ENCODE assay signal across 9 mouse cellular contexts in genomic region chr10:61662391-61662988, GRCm38 (mm10). TPM values are rescaled to one million over a fixed set of nuclear protein-coding genes. Genes with fewer than 3 reads are reported as not detected.
DNase-seq lines count a peak whose midpoint lies in the region; ATAC-seq lines count a peak whose summit lies in the region.
"Had no signal": no experiment of that assay in that cellular context is flagged by ENCODE, and none has a peak within 500 bp of the region (broad histone marks: within the 10 kb centered on the region; RNA-seq: fewer than 3 reads in every experiment).

No protein-coding gene starts in this region.

- no peak overlapping the region for H3K4me3 ChIP-seq in forebrain, embryonic 13.5 days
- no peak overlapping the region for H3K4me3 ChIP-seq in forebrain, embryonic 10.5 days
- H3K4me3 ChIP-seq in midbrain, embryonic 13.5 days (replicated peaks) = no peak overlapping the region
- H3K4me3 ChIP-seq in midbrain, embryonic 11.5 days (ENCODE audit: low read depth, low read length) = no peak overlapping the region
- H3K4me3 ChIP-seq in forebrain, embryonic 14.5 days (ENCODE audit: low read depth, low read length) = no peak overlapping the region
- H3K4me3 ChIP-seq in neural tube, embryonic 14.5 days (ENCODE audit: low read depth, low read length) = no peak overlapping the region
- no peak overlapping the region for H3K4me3 ChIP-seq in intestine, embryonic 15.5 days (replicated peaks)
- H3K4me3 ChIP-seq in intestine, embryonic 16.5 days (ENCODE audit: low read length) = no peak overlapping the region

- ATAC-seq in forebrain, embryonic 13.5 days = peak; percentile 88
- peak; percentile 82 for ATAC-seq in midbrain, embryonic 13.5 days
- no peak for ATAC-seq in midbrain, embryonic 11.5 days (ENCODE audit: low FRiP score)
- peak; percentile 90 for ATAC-seq in forebrain, embryonic 14.5 days
- peak; percentile 70; the same call in 1 of the 2 replicates for ATAC-seq in neural tube, embryonic 14.5 days (ENCODE audit: low read depth)
- no peak for ATAC-seq in intestine, embryonic 15.5 days
- ATAC-seq in intestine, embryonic 16.5 days = no peak

- H3K9ac ChIP-seq in forebrain, embryonic 13.5 days = peak overlapping the region; percentile 27; the same call in 1 of the 2 replicates
- H3K9ac ChIP-seq in midbrain, embryonic 13.5 days (replicated peaks) = no peak overlapping the region
- H3K9ac ChIP-seq in midbrain, embryonic 11.5 days (ENCODE audit: low read length) = no peak overlapping the region
- H3K9ac ChIP-seq in forebrain, embryonic 14.5 days (ENCODE audit: low read length) = 0 out of 2 replicates have a peak overlapping the region, but pooled peaks have one; percentile 5
- H3K9ac ChIP-seq in neural tube, embryonic 14.5 days (replicated peaks; ENCODE audit: low read depth, low read length) = no peak overlapping the region
- no peak overlapping the region for H3K9ac ChIP-seq in intestine, embryonic 15.5 days
- no peak overlapping the region for H3K9ac ChIP-seq in intestine, embryonic 16.5 days (ENCODE audit: low read depth, low read length)

- no peaks in the 10 kb centered on the region for H3K9me3 ChIP-seq in forebrain, embryonic 13.5 days (replicated peaks)
- H3K9me3 ChIP-seq in forebrain, embryonic 10.5 days = no peaks in the 10 kb centered on the region
- H3K9me3 ChIP-seq in midbrain, embryonic 13.5 days = no peaks in the 10 kb centered on the region
- no peaks in the 10 kb centered on the region for H3K9me3 ChIP-seq in midbrain, embryonic 11.5 days (ENCODE audit: control insufficient read depth, low read length)
- H3K9me3 ChIP-seq in forebrain, embryonic 14.5 days (replicated peaks; ENCODE audit: control insufficient read depth, low read length) = no peaks in the 10 kb centered on the region
- H3K9me3 ChIP-seq in neural tube, embryonic 14.5 days (ENCODE audit: control insufficient read depth, low read length) = no peaks in the 10 kb centered on the region
- H3K9me3 ChIP-seq in intestine, embryonic 15.5 days = no peaks in the 10 kb centered on the region
- no peaks in the 10 kb centered on the region for H3K9me3 ChIP-seq in intestine, embryonic 16.5 days (ENCODE audit: control insufficient read depth, low read length)

- H3K27me3 ChIP-seq in forebrain, embryonic 13.5 days = no peaks in the 10 kb centered on the region
- H3K27me3 ChIP-seq in forebrain, embryonic 10.5 days (ENCODE audit: poor library complexity, severe bottlenecking) = no peaks in the 10 kb centered on the region
- no peaks in the 10 kb centered on the region for H3K27me3 ChIP-seq in midbrain, embryonic 13.5 days
- no peaks in the 10 kb centered on the region for H3K27me3 ChIP-seq in midbrain, embryonic 11.5 days (ENCODE audit: control insufficient read depth, insufficient read depth, low read length)
- H3K27me3 ChIP-seq in forebrain, embryonic 14.5 days (replicated peaks; ENCODE audit: control insufficient read depth, insufficient read depth, low read length) = no peaks in the 10 kb centered on the region
- no peaks in the 10 kb centered on the region for H3K27me3 ChIP-seq in neural tube, embryonic 14.5 days (ENCODE audit: control insufficient read depth, insufficient read depth, low read length)
- no peaks in the 10 kb centered on the region for H3K27me3 ChIP-seq in intestine, embryonic 15.5 days (replicated peaks)
- no peaks in the 10 kb centered on the region for H3K27me3 ChIP-seq in intestine, embryonic 16.5 days (replicated peaks; ENCODE audit: control insufficient read depth, insufficient read depth, low read length)

- peaks cover 15% of the 10 kb centered on the region for H3K4me1 ChIP-seq in forebrain, embryonic 13.5 days
- H3K4me1 ChIP-seq in forebrain, embryonic 10.5 days = no peaks in the 10 kb centered on the region
- 0 out of 2 replicates have a peak, but pooled peaks cover 4% of the 10 kb centered on the region for H3K4me1 ChIP-seq in midbrain, embryonic 13.5 days (replicated peaks)
- no peaks in the 10 kb centered on the region for H3K4me1 ChIP-seq in midbrain, embryonic 11.5 days (ENCODE audit: control insufficient read depth, insufficient read depth, low read length)
- H3K4me1 ChIP-seq in forebrain, embryonic 14.5 days (ENCODE audit: control insufficient read depth, insufficient read depth, low read length) = 0 out of 2 replicates have a peak, but pooled peaks cover 6% of the 10 kb centered on the region
- H3K4me1 ChIP-seq in neural tube, embryonic 14.5 days (ENCODE audit: control insufficient read depth, insufficient read depth, low read length) = peaks cover 7% of the 10 kb centered on the region; the same call in 1 of the 2 replicates
- no peaks in the 10 kb centered on the region for H3K4me1 ChIP-seq in intestine, embryonic 15.5 days (replicated peaks)
- H3K4me1 ChIP-seq in intestine, embryonic 16.5 days (ENCODE audit: control insufficient read depth, insufficient read depth, low read length) = no peaks in the 10 kb centered on the region

- H3K4me2 ChIP-seq in forebrain, embryonic 13.5 days = no peak overlapping the region
- no peak overlapping the region for H3K4me2 ChIP-seq in midbrain, embryonic 13.5 days (replicated peaks)
- H3K4me2 ChIP-seq in midbrain, embryonic 11.5 days = no peak overlapping the region
- no peak overlapping the region for H3K4me2 ChIP-seq in forebrain, embryonic 14.5 days (ENCODE audit: low read length)
- H3K4me2 ChIP-seq in neural tube, embryonic 14.5 days (ENCODE audit: low read depth, low read length) = no peak overlapping the region
- no peak overlapping the region for H3K4me2 ChIP-seq in intestine, embryonic 15.5 days (replicated peaks)
- H3K4me2 ChIP-seq in intestine, embryonic 16.5 days (ENCODE audit: low read depth, low read length) = no peak overlapping the region

- peak overlapping the region; percentile 86 for H3K27ac ChIP-seq in forebrain, embryonic 13.5 days
- H3K27ac ChIP-seq in forebrain, embryonic 10.5 days = no peak overlapping the region
- peak overlapping the region; percentile 73 for H3K27ac ChIP-seq in midbrain, embryonic 13.5 days
- no peak overlapping the region for H3K27ac ChIP-seq in midbrain, embryonic 11.5 days (ENCODE audit: low read depth, low read length)
- peak overlapping the region; percentile 55 for H3K27ac ChIP-seq in forebrain, embryonic 14.5 days (ENCODE audit: low read depth, low read length)
- peak overlapping the region; percentile 64 for H3K27ac ChIP-seq in neural tube, embryonic 14.5 days (ENCODE audit: low read depth, low read length)
- no peak overlapping the region for H3K27ac ChIP-seq in intestine, embryonic 15.5 days
- H3K27ac ChIP-seq in intestine, embryonic 16.5 days (ENCODE audit: low read length) = no peak overlapping the region

- H3K36me3 ChIP-seq in forebrain, embryonic 13.5 days (ENCODE audit: poor library complexity, severe bottlenecking) = peaks cover 80% of the 10 kb centered on the region
- peaks cover 88% of the 10 kb centered on the region for H3K36me3 ChIP-seq in forebrain, embryonic 10.5 days (replicated peaks)
- peaks cover 73% of the 10 kb centered on the region for H3K36me3 ChIP-seq in midbrain, embryonic 13.5 days
- peaks cover 12% of the 10 kb centered on the region; the same call in 1 of the 2 replicates for H3K36me3 ChIP-seq in midbrain, embryonic 11.5 days (ENCODE audit: control insufficient read depth, insufficient read depth, low read length)
- peaks cover 61% of the 10 kb centered on the region for H3K36me3 ChIP-seq in forebrain, embryonic 14.5 days (ENCODE audit: control insufficient read depth, insufficient read depth, low read length)
- H3K36me3 ChIP-seq in neural tube, embryonic 14.5 days (ENCODE audit: control insufficient read depth, insufficient read depth, low read length) = peaks cover 14% of the 10 kb centered on the region
- H3K36me3 ChIP-seq in intestine, embryonic 15.5 days = peaks cover 12% of the 10 kb centered on the region
- H3K36me3 ChIP-seq in intestine, embryonic 16.5 days (ENCODE audit: control insufficient read depth, insufficient read depth, low read length) = peaks cover 3% of the 10 kb centered on the region; the same call in 1 of the 2 replicates

- 43% methylated on average over 10 of the region's 10 CpGs for WGBS in forebrain, embryonic 13.5 days
- WGBS in forebrain, embryonic 10.5 days = 84% methylated on average over 10 of the region's 10 CpGs
- WGBS in midbrain, embryonic 13.5 days = 53% methylated on average over 10 of the region's 10 CpGs
- 81% methylated on average over 10 of the region's 10 CpGs for WGBS in midbrain, embryonic 11.5 days
- 33% methylated on average over 10 of the region's 10 CpGs for WGBS in forebrain, embryonic 14.5 days
- 18% methylated on average over 10 of the region's 10 CpGs for WGBS in neural tube, embryonic 14.5 days
- 70% methylated on average over 10 of the region's 10 CpGs for WGBS in intestine, embryonic 15.5 days
- 65% methylated on average over 10 of the region's 10 CpGs for WGBS in intestine, embryonic 16.5 days

- DNase-seq in forebrain, embryonic 10.5 days (ENCODE audit: extremely low spot score, low spot score) = no peak
- DNase-seq in midbrain, embryonic 11.5 days (ENCODE audit: low spot score, missing footprints) = no peak
- peak; percentile 90 for DNase-seq in forebrain, embryonic 14.5 days (ENCODE audit: low spot score)
- DNase-seq: heart, postnatal 14 days had no signal

RNA-seq across cellular contexts. Expression of gene Ppa1, which starts 14.1 kb away (rescaled TPM):
- polyA plus RNA-seq in forebrain, embryonic 13.5 days (2015; fragmentation: Nextera tagmentation; extraction: Ambion mirVana) = 285 and 287 TPM in 2 replicates
- polyA plus RNA-seq in forebrain, embryonic 10.5 days (2016; fragmentation: Nextera tagmentation; extraction: Ambion mirVana) = 392 and 395 TPM in 2 replicates
- 230 and 231 TPM in 2 replicates for polyA plus RNA-seq in midbrain, embryonic 13.5 days (2015; fragmentation: Nextera tagmentation; extraction: Ambion mirVana)
- polyA plus RNA-seq in midbrain, embryonic 11.5 days (2014; fragmentation: Nextera tagmentation; extraction: Ambion mirVana) = 323 and 335 TPM in 2 replicates
- polyA plus RNA-seq in forebrain, embryonic 14.5 days (2014; fragmentation: Nextera tagmentation; extraction: Ambion mirVana) = 264 and 265 TPM in 2 replicates
- 196 and 198 TPM in 2 replicates for polyA plus RNA-seq in neural tube, embryonic 14.5 days (2014; fragmentation: Nextera tagmentation; extraction: Ambion mirVana)
- 232 and 235 TPM in 2 replicates for polyA plus RNA-seq in intestine, embryonic 15.5 days (2015; fragmentation: Nextera tagmentation; extraction: Ambion mirVana)
- 199 and 233 TPM in 2 replicates for polyA plus RNA-seq in intestine, embryonic 16.5 days (2015; fragmentation: Nextera tagmentation; extraction: Ambion mirVana)

RNA-seq across cellular contexts. Expression of gene Sar1a, which starts 17.6 kb away (rescaled TPM):
- 205 and 216 TPM in 2 replicates for polyA plus RNA-seq in forebrain, embryonic 13.5 days (2015; fragmentation: Nextera tagmentation; extraction: Ambion mirVana)
- 225 and 226 TPM in 2 replicates for polyA plus RNA-seq in forebrain, embryonic 10.5 days (2016; fragmentation: Nextera tagmentation; extraction: Ambion mirVana)
- 200 and 207 TPM in 2 replicates for polyA plus RNA-seq in midbrain, embryonic 13.5 days (2015; fragmentation: Nextera tagmentation; extraction: Ambion mirVana)
- polyA plus RNA-seq in midbrain, embryonic 11.5 days (2014; fragmentation: Nextera tagmentation; extraction: Ambion mirVana) = 245 and 255 TPM in 2 replicates
- polyA plus RNA-seq in forebrain, embryonic 14.5 days (2014; fragmentation: Nextera tagmentation; extraction: Ambion mirVana) = 245 and 253 TPM in 2 replicates
- 185 and 218 TPM in 2 replicates for polyA plus RNA-seq in neural tube, embryonic 14.5 days (2014; fragmentation: Nextera tagmentation; extraction: Ambion mirVana)
- 184 and 192 TPM in 2 replicates for polyA plus RNA-seq in intestine, embryonic 15.5 days (2015; fragmentation: Nextera tagmentation; extraction: Ambion mirVana)
- 169 and 178 TPM in 2 replicates for polyA plus RNA-seq in intestine, embryonic 16.5 days (2015; fragmentation: Nextera tagmentation; extraction: Ambion mirVana)

RNA-seq across cellular contexts. Expression of gene Tysnd1, which starts 32.8 kb away (rescaled TPM):
- polyA plus RNA-seq in forebrain, embryonic 13.5 days (2015; fragmentation: Nextera tagmentation; extraction: Ambion mirVana) = 18.0 and 18.4 TPM in 2 replicates
- 25.5 and 26.3 TPM in 2 replicates for polyA plus RNA-seq in forebrain, embryonic 10.5 days (2016; fragmentation: Nextera tagmentation; extraction: Ambion mirVana)
- 16.3 and 24.9 TPM in 2 replicates for polyA plus RNA-seq in midbrain, embryonic 13.5 days (2015; fragmentation: Nextera tagmentation; extraction: Ambion mirVana)
- polyA plus RNA-seq in midbrain, embryonic 11.5 days (2014; fragmentation: Nextera tagmentation; extraction: Ambion mirVana) = 24.5 and 27.9 TPM in 2 replicates
- 23.7 and 24.6 TPM in 2 replicates for polyA plus RNA-seq in forebrain, embryonic 14.5 days (2014; fragmentation: Nextera tagmentation; extraction: Ambion mirVana)
- 26.5 and 26.7 TPM in 2 replicates for polyA plus RNA-seq in neural tube, embryonic 14.5 days (2014; fragmentation: Nextera tagmentation; extraction: Ambion mirVana)
- 35.4 and 38.0 TPM in 2 replicates for polyA plus RNA-seq in intestine, embryonic 15.5 days (2015; fragmentation: Nextera tagmentation; extraction: Ambion mirVana)
- polyA plus RNA-seq in intestine, embryonic 16.5 days (2015; fragmentation: Nextera tagmentation; extraction: Ambion mirVana) = 21.5 and 27.6 TPM in 2 replicates

RNA-seq across cellular contexts. Expression of gene Aifm2, which starts 52.6 kb away (rescaled TPM):
- polyA plus RNA-seq in forebrain, embryonic 13.5 days (2015; fragmentation: Nextera tagmentation; extraction: Ambion mirVana) = 5.0 and 5.1 TPM in 2 replicates
- 8.9 and 9.2 TPM in 2 replicates for polyA plus RNA-seq in forebrain, embryonic 10.5 days (2016; fragmentation: Nextera tagmentation; extraction: Ambion mirVana)
- polyA plus RNA-seq in midbrain, embryonic 13.5 days (2015; fragmentation: Nextera tagmentation; extraction: Ambion mirVana) = 4.9 and 6.5 TPM in 2 replicates
- polyA plus RNA-seq in midbrain, embryonic 11.5 days (2014; fragmentation: Nextera tagmentation; extraction: Ambion mirVana) = 4.9 and 6.3 TPM in 2 replicates
- polyA plus RNA-seq in forebrain, embryonic 14.5 days (2014; fragmentation: Nextera tagmentation; extraction: Ambion mirVana) = 4.4 and 5.2 TPM in 2 replicates
- polyA plus RNA-seq in neural tube, embryonic 14.5 days (2014; fragmentation: Nextera tagmentation; extraction: Ambion mirVana) = 12.8 and 13.0 TPM in 2 replicates
- 17.3 and 19.2 TPM in 2 replicates for polyA plus RNA-seq in intestine, embryonic 15.5 days (2015; fragmentation: Nextera tagmentation; extraction: Ambion mirVana)
- 21.1 and 22.5 TPM in 2 replicates for polyA plus RNA-seq in intestine, embryonic 16.5 days (2015; fragmentation: Nextera tagmentation; extraction: Ambion mirVana)

Comparison
In these comparisons a context has a peak if more than half of its experiments do, and no peak if none do; other contexts are left out.
1. ATAC-seq: peak in forebrain, embryonic 13.5 days (single experiment), midbrain, embryonic 13.5 days (single experiment), forebrain, embryonic 14.5 days (single experiment) and neural tube, embryonic 14.5 days (single experiment); none in midbrain, embryonic 11.5 days (single experiment), intestine, embryonic 15.5 days (single experiment) and intestine, embryonic 16.5 days (single experiment).
2. H3K27ac ChIP-seq: peak in forebrain, embryonic 13.5 days (single experiment), midbrain, embryonic 13.5 days (single experiment), forebrain, embryonic 14.5 days (single experiment) and neural tube, embryonic 14.5 days (single experiment); none in forebrain, embryonic 10.5 days (single experiment), midbrain, embryonic 11.5 days (single experiment), intestine, embryonic 15.5 days (single experiment) and intestine, embryonic 16.5 days (single experiment).
3. H3K9ac ChIP-seq: peak in forebrain, embryonic 13.5 days (single experiment) and forebrain, embryonic 14.5 days (single experiment); none in midbrain, embryonic 13.5 days (single experiment), midbrain, embryonic 11.5 days (single experiment), neural tube, embryonic 14.5 days (single experiment), intestine, embryonic 15.5 days (single experiment) and intestine, embryonic 16.5 days (single experiment).